Mouse (Mus musculus): ENCODE data around the gene Socs7. TPM values are rescaled to one million over a fixed set of nuclear protein-coding genes. Genes with fewer than 3 reads are reported as not detected.

The Socs7 gene
- total RNA-seq, 1 experiment from 2014 or later: 27.5 TPM

GRCm38 (mm10) chr11:97445596-97445995 is 83.2 kb downstream of the Socs7 start:
- no peak for DNase-seq

- no peak for DNase-seq
Measured at GRCm38 (mm10) chr11:97445999-97446511, 83.7 kb downstream of the Socs7 start.

- no peak for DNase-seq
Measured at GRCm38 (mm10) chr11:97447979-97448378, 85.6 kb downstream of the Socs7 start.

Other genes starting within 250 kb of the Socs7 start
- gene Tbx21, start 247.2 kb upstream of the Socs7 start, total RNA-seq (2021): 0.39 TPM in 1 of 2 replicates, not detected in the other
- gene Tbkbp1, start 211.1 kb upstream of the Socs7 start, total RNA-seq (2021): 11.1 and 12.7 TPM in 2 replicates
- gene Kpnb1, start 174.7 kb upstream of the Socs7 start, total RNA-seq (2021): 116 and 120 TPM in 2 replicates
- 109 and 110 TPM in 2 replicates for gene Npepps, start 81.9 kb upstream of the Socs7 start, total RNA-seq (2021)
- 25.9 and 31.6 TPM in 2 replicates for gene Mrpl45, start 46.8 kb upstream of the Socs7 start, total RNA-seq (2021)
- 1.8 and 4.7 TPM in 2 replicates for gene Gpr179, start 10.5 kb upstream of the Socs7 start, total RNA-seq (2021)
- gene Arhgap23, start 53.0 kb downstream of the Socs7 start, total RNA-seq (2021): 29.5 and 37.8 TPM in 2 replicates
- gene 4933428G20Rik, start 137.8 kb downstream of the Socs7 start, total RNA-seq (2021): not detected in 2 replicates
- 9.8 and 9.9 TPM in 2 replicates for gene Srcin1, start 213.6 kb downstream of the Socs7 start, total RNA-seq (2021)